Mouse (Mus musculus): ENCODE measurements around the gene Mia2.
"Not testable (repeated sequence)": the region's sequence is repeated elsewhere in the genome, so short reads cannot be mapped to it uniquely, and the experiment has no call there.

Gene Mia2

DNA sequence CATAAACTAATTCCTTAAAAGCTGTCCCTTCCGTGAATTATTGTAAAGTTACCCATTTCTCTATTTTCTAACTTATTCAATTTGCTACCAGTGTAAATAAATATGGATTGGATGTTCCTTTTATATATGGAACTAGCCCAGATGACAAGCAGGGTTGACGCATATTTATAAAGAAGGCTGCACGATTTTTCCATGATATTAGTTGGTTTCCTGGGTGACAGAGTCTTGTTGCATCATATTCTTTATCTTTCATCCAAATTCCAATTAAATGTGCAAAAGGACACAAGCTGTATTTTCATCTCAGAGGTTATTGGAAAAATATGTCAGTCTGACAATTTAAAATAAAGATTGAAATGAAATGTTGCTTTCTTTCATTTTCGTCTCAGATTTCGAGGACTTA, 142.8 kb downstream of the Mia2 start:
- DNase-seq (ENCODE audit: low read depth, low spot score), result peak; percentile 28

- DNase-seq (ENCODE audit: low read depth, low spot score), result not testable (repeated sequence)
These were observed 145.4 kb downstream of the Mia2 start for GRCm38 (mm10) chr12:59241031-59241430.
